Mouse (Mus musculus): ENCODE measurements around the gene Ifitm5.

DNA sequence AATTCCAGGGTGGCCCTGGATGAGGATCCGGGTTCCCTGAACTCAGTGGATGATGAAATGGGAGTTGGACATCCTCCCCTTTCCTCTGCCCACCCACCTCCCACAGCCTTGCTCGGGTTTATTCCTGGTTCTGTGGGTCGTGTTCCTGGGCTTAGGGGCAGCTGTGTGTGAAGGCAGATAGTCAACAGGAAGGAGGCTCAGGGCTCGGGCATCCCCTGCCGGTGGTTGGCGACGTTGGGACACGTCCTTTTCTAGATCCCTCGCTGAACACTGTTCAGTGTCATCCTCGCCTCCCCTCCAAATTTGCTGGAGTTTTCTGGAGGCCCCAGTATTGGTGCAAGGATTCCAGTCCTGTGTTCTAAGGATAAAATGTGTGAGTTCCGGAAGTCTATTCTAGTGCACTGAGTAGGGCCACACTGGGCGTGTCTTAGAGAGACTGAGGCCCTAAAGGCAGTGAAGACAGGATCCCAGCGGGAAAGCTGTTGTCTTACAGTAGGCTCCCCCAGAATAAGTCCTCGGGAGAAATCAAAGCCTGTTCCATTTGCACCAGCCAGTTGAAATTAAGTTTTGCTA, 41.1 kb upstream of the Ifitm5 start:
- no peak for TF ChIP-seq CTCF (IDR thresholded peaks at IDR 0.05; ENCODE audit: low read depth, low read length)
- no peak for TF ChIP-seq TAL1 (conservative IDR thresholded peaks at IDR 0.05; ENCODE audit: low read depth, low read length)

Data from G1E (cell line).